Mouse (Mus musculus): ENCODE data around the gene Rhno1. TPM values are rescaled to one million over a fixed set of nuclear protein-coding genes. Genes with fewer than 3 reads are reported as not detected.

Gene Rhno1
- total RNA-seq, 2 experiments from 2014 or later, result 35.0 to 36.9 TPM

Other genes with a start within 250 kb of the Rhno1 start
- gene Tspan9, start 219.3 kb downstream of the Rhno1 start, total RNA-seq (2021), result 10 to 100 TPM; 80.4 to 83.3 TPM
- 1 to 10 TPM; 3.3 to 4.1 TPM for gene Tead4, start 62.1 kb downstream of the Rhno1 start, total RNA-seq (2021)
- gene Tulp3, start 7.1 kb downstream of the Rhno1 start, total RNA-seq (2021), result 10 to 100 TPM; 39.8 to 41.9 TPM
- gene Foxm1, start 56 bp upstream of the Rhno1 start, total RNA-seq (2021), result 10 to 100 TPM; 28.7 to 32.9 TPM
- not detected for gene Tex52, start 12.5 kb upstream of the Rhno1 start, total RNA-seq (2021)
- not detected for gene Gm44596, start 12.6 kb upstream of the Rhno1 start, total RNA-seq (2021)
- gene Nrip2, start 36.4 kb upstream of the Rhno1 start, total RNA-seq (2021), result 1 to 10 TPM; 4.1 to 6.2 TPM
- gene Itfg2, start 62.0 kb upstream of the Rhno1 start, total RNA-seq (2021), result 10 to 100 TPM; 30.8 to 43.9 TPM
- 100 to 1,000 TPM; 190 to 194 TPM for gene Fkbp4, start 75.8 kb upstream of the Rhno1 start, total RNA-seq (2021)
- gene Pzp, start 163.8 kb upstream of the Rhno1 start, total RNA-seq (2021), result 100 to 1,000 TPM in 1 of 2 experiments, 10 to 100 TPM in 1; 15.0 to 306 TPM
- 1 to 10 TPM in 1 of 2 experiments, not detected in 1; 1.1 TPM for gene A2ml1, start 218.7 kb upstream of the Rhno1 start, total RNA-seq (2021)

All from adrenal gland, postnatal 4 days (tissue).